Mouse (Mus musculus) thymus, postnatal 25 days (tissue): ENCODE data around the gene St6galnac3.

Experiments used
- DNase-seq: peaks from one replicate; pipeline ENCODE4 v3.0.0; 2022

Gene St6galnac3

GRCm38 (mm10) chr3:153189685-153190467, 535.1 kb downstream of the St6galnac3 start:
- no peak for DNase-seq

- no peak for DNase-seq
Observed at GRCm38 (mm10) chr3:153188224-153188623, 536.8 kb downstream of the St6galnac3 start.

- DNase-seq = no peak
Observed at GRCm38 (mm10) chr3:153185117-153185516, 539.9 kb downstream of the St6galnac3 start.

GRCm38 (mm10) chr3:153181242-153181641, 543.7 kb downstream of the St6galnac3 start:
- DNase-seq = no peak

GRCm38 (mm10) chr3:153176749-153177148, 548.2 kb downstream of the St6galnac3 start:
- no peak for DNase-seq

DNA sequence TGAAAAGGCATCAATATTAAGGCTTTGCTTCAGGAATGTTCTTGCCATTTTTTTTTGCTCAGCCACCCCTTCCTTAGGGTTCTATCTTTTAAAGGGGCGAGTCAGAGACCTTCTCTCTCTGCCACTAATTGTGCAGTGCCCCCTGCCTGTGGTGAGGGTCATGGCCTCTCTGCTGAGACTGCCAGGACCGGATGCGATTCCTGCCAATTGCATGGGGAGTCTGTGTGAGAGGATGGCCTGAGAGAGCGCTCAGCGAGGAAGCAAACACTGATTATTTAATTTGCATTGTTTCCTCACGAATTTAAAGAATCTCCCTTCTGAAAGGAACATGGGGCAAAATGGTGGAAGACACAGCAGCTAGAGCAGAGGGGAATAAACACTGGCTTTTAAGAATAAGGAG, 548.6 kb downstream of the St6galnac3 start:
- no peak for DNase-seq

- DNase-seq = no peak
Observed at GRCm38 (mm10) chr3:153174336-153175033, 550.5 kb downstream of the St6galnac3 start.

- DNase-seq = no peak
Observed at GRCm38 (mm10) chr3:153173567-153173966, 551.4 kb downstream of the St6galnac3 start.

- DNase-seq = no peak
Observed at GRCm38 (mm10) chr3:153170146-153170545, 554.8 kb downstream of the St6galnac3 start.

DNA sequence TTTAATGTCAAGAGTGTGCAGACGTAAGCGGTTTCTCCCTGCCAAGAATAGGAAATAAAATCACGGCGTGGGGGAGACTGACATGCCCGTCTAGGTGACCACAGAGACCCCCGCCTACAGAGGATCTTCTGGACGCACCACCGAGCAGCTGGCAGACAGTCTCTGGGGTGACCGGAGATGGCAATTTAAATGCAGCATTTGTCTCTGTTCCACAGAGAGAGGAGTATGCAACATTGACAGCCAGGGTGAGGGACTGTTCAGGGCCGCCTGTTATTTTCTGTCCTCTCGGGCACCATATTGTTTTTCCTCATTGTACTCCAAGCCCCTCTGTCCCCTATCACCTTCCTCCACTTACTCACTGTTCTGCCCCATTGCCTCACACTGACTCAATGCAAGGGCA, 555.2 kb downstream of the St6galnac3 start:
- no peak for DNase-seq

- DNase-seq = no peak
Observed at GRCm38 (mm10) chr3:153161676-153162075, 563.3 kb downstream of the St6galnac3 start.

- DNase-seq = no peak
Observed at GRCm38 (mm10) chr3:153160683-153161082, 564.3 kb downstream of the St6galnac3 start.

GRCm38 (mm10) chr3:153148887-153149286, 576.1 kb downstream of the St6galnac3 start:
- no peak for DNase-seq
